Mouse (Mus musculus): ENCODE data around the gene Tada2b. TPM values are rescaled to one million over a fixed set of nuclear protein-coding genes. Genes with fewer than 3 reads are reported as not detected.

Tada2b gene
- polyA plus RNA-seq, 1 experiment from 2014 or later = 1.2 TPM

- Histone ChIP-seq H3K9me3 (ENCODE audit: low read length) (no peaks in the 10 kb centered on the region), H3K27me3 (ENCODE audit: insufficient read depth, low read length) (no peaks in the 10 kb centered on the region), H3K36me3 (replicated peaks; ENCODE audit: insufficient read depth, low read length) (peaks cover 39% of the 10 kb centered on the region), H3K27ac (ENCODE audit: low read depth) (no peak overlapping the region), H3K4me3 (ENCODE audit: low read depth, low read length) (no peak overlapping the region), H3K4me2 (ENCODE audit: low read depth, low read length) (no peak overlapping the region), H3K9ac (replicated peaks) (no peak overlapping the region), H3K4me1 (ENCODE audit: insufficient read depth) (no peaks in the 10 kb centered on the region)
- TF ChIP-seq EP300 (IDR thresholded peaks at IDR 0.05; ENCODE audit: low read depth) (no peak), CTCF (IDR thresholded peaks at IDR 0.05; ENCODE audit: low read depth) (no peak)
- WGBS (ENCODE audit: insufficient replicate concordance) = 86% methylated on average over 10 of the region's 10 CpGs
- ATAC-seq = no peak
- no peak for DNase-seq
Measured at GRCm38 (mm10) chr5:36508351-36508750, 24.3 kb upstream of the Tada2b start.

- Histone ChIP-seq H3K9me3 (ENCODE audit: low read length) (no peaks in the 10 kb centered on the region), H3K27me3 (ENCODE audit: insufficient read depth, low read length) (no peaks in the 10 kb centered on the region), H3K36me3 (replicated peaks; ENCODE audit: insufficient read depth, low read length) (peaks cover 40% of the 10 kb centered on the region), H3K4me1 (ENCODE audit: insufficient read depth) (no peaks in the 10 kb centered on the region), H3K9ac (replicated peaks) (no peak overlapping the region), H3K4me2 (ENCODE audit: low read depth, low read length) (no peak overlapping the region), H3K4me3 (ENCODE audit: low read depth, low read length) (no peak overlapping the region), H3K27ac (ENCODE audit: low read depth) (no peak overlapping the region)
- ATAC-seq (no peak), DNase-seq (no peak)
- WGBS (ENCODE audit: insufficient replicate concordance) = 74% methylated on average over 5 of the region's 5 CpGs
- TF ChIP-seq CTCF (IDR thresholded peaks at IDR 0.05; ENCODE audit: low read depth) = no peak
- no peak for TF ChIP-seq EP300 (IDR thresholded peaks at IDR 0.05; ENCODE audit: low read depth)
Measured at GRCm38 (mm10) chr5:36505643-36506042, 21.6 kb upstream of the Tada2b start.

GRCm38 (mm10) chr5:36505235-36505634, 21.1 kb upstream of the Tada2b start:
- no peak overlapping the region for H3K27ac ChIP-seq (ENCODE audit: low read depth)
- H3K9me3 ChIP-seq (ENCODE audit: low read length) = no peaks in the 10 kb centered on the region
- H3K4me1 ChIP-seq (ENCODE audit: insufficient read depth) = no peaks in the 10 kb centered on the region
- ATAC-seq (no peak), DNase-seq (no peak)
- H3K36me3 ChIP-seq (replicated peaks; ENCODE audit: insufficient read depth, low read length) = peaks cover 40% of the 10 kb centered on the region
- 90% methylated on average over 7 of the region's 7 CpGs for WGBS (ENCODE audit: insufficient replicate concordance)
- TF ChIP-seq CTCF (IDR thresholded peaks at IDR 0.05; ENCODE audit: low read depth) (no peak), EP300 (IDR thresholded peaks at IDR 0.05; ENCODE audit: low read depth) (no peak)
- no peak overlapping the region for H3K4me2 ChIP-seq (ENCODE audit: low read depth, low read length)
- no peaks in the 10 kb centered on the region for H3K27me3 ChIP-seq (ENCODE audit: insufficient read depth, low read length)
- no peak overlapping the region for H3K9ac ChIP-seq (replicated peaks)
- H3K4me3 ChIP-seq (ENCODE audit: low read depth, low read length) = no peak overlapping the region

GRCm38 (mm10) chr5:36494709-36495108, 10.6 kb upstream of the Tada2b start:
- no peak overlapping the region for H3K4me2 ChIP-seq (ENCODE audit: low read depth, low read length)
- no peaks in the 10 kb centered on the region for H3K4me1 ChIP-seq (ENCODE audit: insufficient read depth)
- no peak overlapping the region for H3K9ac ChIP-seq (replicated peaks)
- no peak for DNase-seq
- peaks cover 31% of the 10 kb centered on the region for H3K36me3 ChIP-seq (replicated peaks; ENCODE audit: insufficient read depth, low read length)
- no peaks in the 10 kb centered on the region for H3K27me3 ChIP-seq (ENCODE audit: insufficient read depth, low read length)
- no peaks in the 10 kb centered on the region for H3K9me3 ChIP-seq (ENCODE audit: low read length)
- no peak overlapping the region for H3K27ac ChIP-seq (ENCODE audit: low read depth)
- no peak for ATAC-seq
- no peak for TF ChIP-seq EP300 (IDR thresholded peaks at IDR 0.05; ENCODE audit: low read depth)
- no peak for TF ChIP-seq CTCF (IDR thresholded peaks at IDR 0.05; ENCODE audit: low read depth)
- no peak overlapping the region for H3K4me3 ChIP-seq (ENCODE audit: low read depth, low read length)
- WGBS (ENCODE audit: insufficient replicate concordance) = 93% methylated on average over 9 of the region's 9 CpGs

- WGBS (ENCODE audit: insufficient replicate concordance) = 90% methylated on average over 6 of the region's 6 CpGs
- no peak overlapping the region for H3K9ac ChIP-seq (replicated peaks)
- H3K27me3 ChIP-seq (ENCODE audit: insufficient read depth, low read length) = no peaks in the 10 kb centered on the region
- no peak for ATAC-seq
- no peaks in the 10 kb centered on the region for H3K9me3 ChIP-seq (ENCODE audit: low read length)
- H3K36me3 ChIP-seq (replicated peaks; ENCODE audit: insufficient read depth, low read length) = peaks cover 28% of the 10 kb centered on the region
- no peak overlapping the region for H3K4me2 ChIP-seq (ENCODE audit: low read depth, low read length)
- TF ChIP-seq CTCF (IDR thresholded peaks at IDR 0.05; ENCODE audit: low read depth) = no peak
- TF ChIP-seq EP300 (IDR thresholded peaks at IDR 0.05; ENCODE audit: low read depth) = no peak
- H3K4me3 ChIP-seq (ENCODE audit: low read depth, low read length) = no peak overlapping the region
- no peak overlapping the region for H3K27ac ChIP-seq (ENCODE audit: low read depth)
- DNase-seq = no peak
- H3K4me1 ChIP-seq (ENCODE audit: insufficient read depth) = no peaks in the 10 kb centered on the region
Measured at GRCm38 (mm10) chr5:36493919-36494318, 9.8 kb upstream of the Tada2b start.

- TF ChIP-seq EP300 (IDR thresholded peaks at IDR 0.05; ENCODE audit: low read depth) = no peak
- TF ChIP-seq CTCF (IDR thresholded peaks at IDR 0.05; ENCODE audit: low read depth) = peak; percentile 68
- H3K9ac ChIP-seq (replicated peaks) = no peak overlapping the region
- no peak overlapping the region for H3K4me2 ChIP-seq (ENCODE audit: low read depth, low read length)
- WGBS (ENCODE audit: insufficient replicate concordance) = 57% methylated on average over 2 of the region's 2 CpGs
- ATAC-seq (no peak), DNase-seq (peak; percentile 35)
- H3K9me3 ChIP-seq (ENCODE audit: low read length) = no peaks in the 10 kb centered on the region
- no peak overlapping the region for H3K27ac ChIP-seq (ENCODE audit: low read depth)
- H3K36me3 ChIP-seq (replicated peaks; ENCODE audit: insufficient read depth, low read length) = peaks cover 12% of the 10 kb centered on the region
- H3K4me1 ChIP-seq (ENCODE audit: insufficient read depth) = peaks cover 9% of the 10 kb centered on the region
- no peak overlapping the region for H3K4me3 ChIP-seq (ENCODE audit: low read depth, low read length)
- peaks cover 13% of the 10 kb centered on the region for H3K27me3 ChIP-seq (ENCODE audit: insufficient read depth, low read length)
Measured at GRCm38 (mm10) chr5:36489225-36489624, 5.1 kb upstream of the Tada2b start.

GRCm38 (mm10) chr5:36485306-36485705, 1.2 kb upstream of the Tada2b start:
- H3K4me3 ChIP-seq (ENCODE audit: low read depth, low read length) = peak overlapping the region; percentile 64
- peaks cover 13% of the 10 kb centered on the region for H3K27me3 ChIP-seq (ENCODE audit: insufficient read depth, low read length)
- no peak for TF ChIP-seq CTCF (IDR thresholded peaks at IDR 0.05; ENCODE audit: low read depth)
- TF ChIP-seq EP300 (IDR thresholded peaks at IDR 0.05; ENCODE audit: low read depth) = no peak
- H3K9me3 ChIP-seq (ENCODE audit: low read length) = no peaks in the 10 kb centered on the region
- DNase-seq = no peak
- H3K9ac ChIP-seq (replicated peaks) = peak overlapping the region; percentile 66; the same call in 1 of the 2 replicates
- no peaks in the 10 kb centered on the region for H3K36me3 ChIP-seq (replicated peaks; ENCODE audit: insufficient read depth, low read length)
- peak overlapping the region; percentile 97 for H3K4me2 ChIP-seq (ENCODE audit: low read depth, low read length)
- H3K4me1 ChIP-seq (ENCODE audit: insufficient read depth) = peaks cover 30% of the 10 kb centered on the region
- no peak for ATAC-seq
- no peak overlapping the region for H3K27ac ChIP-seq (ENCODE audit: low read depth)
- 21% methylated on average over 19 of the region's 19 CpGs for WGBS (ENCODE audit: insufficient replicate concordance)
